Mouse (Mus musculus) testis, adult 2 months (tissue): ENCODE data around the gene Lhx5. TPM values are rescaled to one million over a fixed set of nuclear protein-coding genes. Genes with fewer than 3 reads are reported as not detected.

Experiments
- H3K27ac ChIP-seq: fragments of 200-500 bp; 2 replicates; pipeline ENCODE4 v1.5.1; 2012; ENCODE audit warnings: low read depth, low read length; ENCODE audit not compliant: control insufficient read depth, insufficient read depth
- H3K27me3 ChIP-seq: fragments of 200-500 bp; 2 replicates; pipeline ENCODE4 v1.6.1; 2012; ENCODE audit warnings: mild to moderate bottlenecking, low read length, moderate library complexity; ENCODE audit not compliant: control insufficient read depth, insufficient read depth
- H3K36me3 ChIP-seq: fragments of 200-500 bp; 2 replicates; pipeline ENCODE4 v1.6.1; 2012; ENCODE audit warnings: mild to moderate bottlenecking, low read length; ENCODE audit not compliant: control insufficient read depth, insufficient read depth
- H3K4me1 ChIP-seq: fragments of 200-500 bp; 2 replicates; pipeline ENCODE4 v1.6.1; 2012; ENCODE audit warnings: low read length; ENCODE audit not compliant: control insufficient read depth, insufficient read depth
- H3K4me3 ChIP-seq: fragments of 200-500 bp; 2 replicates; pipeline ENCODE4 v1.5.1; 2012; ENCODE audit warnings: low read depth, mild to moderate bottlenecking, low read length, moderate library complexity, mixed read lengths; ENCODE audit not compliant: control insufficient read depth
- CTCF ChIP-seq: fragments of 200-500 bp; IDR thresholded peaks from 2 replicates; pipeline ENCODE4 v1.5.1; 2012; ENCODE audit warnings: low read depth, mild to moderate bottlenecking, inconsistent platforms, low read length, moderate library complexity; ENCODE audit not compliant: control insufficient read depth, insufficient read depth, insufficient replicate concordance
- POLR2A ChIP-seq: fragments of 200-500 bp; IDR thresholded peaks from 2 replicates; pipeline ENCODE4 v1.6.1; 2012; ENCODE audit warnings: low read depth, mild to moderate bottlenecking, inconsistent platforms, low read length, moderate library complexity; ENCODE audit not compliant: control insufficient read depth
- polyA plus RNA-seq: library from polyadenylated mRNA; depleted of rRNA; stranded (reverse); fragments of >200 nt; gene quantifications from 2 replicates; pipeline ENCODE4 v1.2.3, GENCODE M21; 2012

Gene Lhx5
- polyA plus RNA-seq, 1 experiment: 0.14 TPM

DNA sequence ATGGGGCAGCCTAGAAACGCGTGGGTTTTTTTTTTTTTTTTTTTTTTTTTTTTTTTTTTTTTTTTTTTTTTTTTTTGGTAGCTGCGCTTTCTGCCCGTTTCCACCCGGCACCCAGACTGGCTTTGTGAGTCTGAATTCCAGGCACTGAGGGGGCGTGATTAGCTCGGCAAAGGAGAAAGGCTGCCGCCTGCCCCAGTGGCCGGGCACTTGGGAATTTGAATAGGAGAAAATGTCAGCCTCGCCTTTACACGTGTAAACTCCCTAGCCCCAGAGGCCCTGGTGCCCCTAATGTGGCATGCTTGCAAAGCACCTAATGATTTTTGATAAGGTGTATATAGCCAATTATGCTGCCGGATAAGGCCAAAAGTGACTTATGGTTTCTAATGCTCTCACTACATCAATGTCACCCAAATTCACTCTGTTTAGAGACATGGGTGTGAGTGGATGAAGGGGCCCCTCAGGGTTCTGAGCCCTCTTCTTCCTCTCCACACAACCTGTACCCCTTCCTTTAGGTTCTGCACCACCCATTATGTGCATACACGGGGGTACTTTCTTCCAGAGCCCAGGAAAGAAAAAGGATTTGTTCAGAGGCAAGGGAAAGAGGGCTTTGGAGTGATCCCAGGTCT lies 1.7 kb downstream of the Lhx5 start:
- peaks cover 29% of the 10 kb centered on the region for H3K4me1 ChIP-seq
- TF ChIP-seq CTCF: no peak
- no peaks in the 10 kb centered on the region for H3K36me3 ChIP-seq
- H3K27ac ChIP-seq: no peak overlapping the region
- H3K27me3 ChIP-seq: peaks cover 16% of the 10 kb centered on the region
- H3K4me3 ChIP-seq: no peak overlapping the region

DNA sequence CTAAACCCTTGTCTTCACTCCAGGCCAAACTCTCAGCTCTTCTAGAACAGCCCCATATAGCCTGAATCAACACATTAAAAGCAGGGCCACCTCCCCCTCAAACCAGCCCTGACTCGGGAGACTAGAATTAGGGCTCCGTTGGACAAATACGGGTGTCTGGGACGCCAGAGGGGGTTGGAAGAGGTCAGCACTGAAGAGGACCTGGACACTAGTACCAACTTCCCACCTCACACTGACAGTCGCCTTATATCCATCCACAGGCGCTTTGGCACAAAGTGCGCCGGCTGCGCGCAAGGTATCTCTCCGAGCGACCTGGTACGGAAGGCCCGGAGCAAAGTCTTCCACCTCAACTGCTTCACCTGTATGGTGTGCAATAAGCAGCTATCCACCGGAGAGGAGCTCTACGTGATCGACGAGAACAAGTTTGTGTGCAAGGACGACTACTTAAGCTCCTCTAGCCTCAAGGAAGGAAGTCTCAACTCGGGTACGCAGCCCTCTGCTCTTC lies 2.8 kb downstream of the Lhx5 start:
- TF ChIP-seq POLR2A (no peak), CTCF (no peak)
- Histone ChIP-seq H3K4me1 (peaks cover 29% of the 10 kb centered on the region), H3K36me3 (no peaks in the 10 kb centered on the region), H3K4me3 (no peak overlapping the region), H3K27me3 (peaks cover 17% of the 10 kb centered on the region), H3K27ac (no peak overlapping the region)

DNA sequence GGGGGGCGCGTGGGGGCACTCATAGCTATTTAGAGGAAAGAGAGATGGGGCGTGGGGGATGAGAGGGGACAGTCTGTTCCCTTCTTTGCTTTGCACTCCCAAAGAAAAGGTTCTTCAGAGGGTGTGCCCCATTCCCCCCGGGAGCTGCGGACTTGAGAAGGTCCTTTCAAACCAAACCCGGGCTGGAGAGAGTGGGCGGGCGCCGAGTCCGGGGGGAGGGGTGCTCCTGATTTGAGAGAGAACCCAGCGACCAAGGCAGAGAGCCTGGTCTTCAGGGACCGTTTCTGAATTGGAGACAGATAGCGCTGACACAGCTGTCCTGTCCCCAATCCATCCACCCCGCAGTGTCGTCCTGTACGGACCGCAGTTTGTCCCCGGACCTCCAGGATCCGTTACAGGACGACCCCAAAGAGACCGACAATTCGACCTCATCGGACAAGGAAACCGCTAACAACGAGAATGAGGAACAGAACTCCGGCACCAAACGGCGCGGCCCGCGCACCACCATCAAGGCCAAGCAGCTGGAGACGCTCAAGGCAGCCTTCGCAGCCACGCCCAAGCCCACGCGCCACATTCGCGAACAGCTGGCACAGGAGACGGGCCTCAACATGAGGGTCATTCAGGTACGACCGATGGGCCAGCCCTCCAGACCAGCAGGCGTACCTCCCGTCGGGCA lies 3.6 kb downstream of the Lhx5 start:
- Histone ChIP-seq H3K27me3 (peaks cover 17% of the 10 kb centered on the region), H3K27ac (no peak overlapping the region), H3K4me3 (peak overlapping the region; percentile 17), H3K36me3 (no peaks in the 10 kb centered on the region), H3K4me1 (peaks cover 32% of the 10 kb centered on the region)
- TF ChIP-seq CTCF: no peak
- TF ChIP-seq POLR2A: no peak

DNA sequence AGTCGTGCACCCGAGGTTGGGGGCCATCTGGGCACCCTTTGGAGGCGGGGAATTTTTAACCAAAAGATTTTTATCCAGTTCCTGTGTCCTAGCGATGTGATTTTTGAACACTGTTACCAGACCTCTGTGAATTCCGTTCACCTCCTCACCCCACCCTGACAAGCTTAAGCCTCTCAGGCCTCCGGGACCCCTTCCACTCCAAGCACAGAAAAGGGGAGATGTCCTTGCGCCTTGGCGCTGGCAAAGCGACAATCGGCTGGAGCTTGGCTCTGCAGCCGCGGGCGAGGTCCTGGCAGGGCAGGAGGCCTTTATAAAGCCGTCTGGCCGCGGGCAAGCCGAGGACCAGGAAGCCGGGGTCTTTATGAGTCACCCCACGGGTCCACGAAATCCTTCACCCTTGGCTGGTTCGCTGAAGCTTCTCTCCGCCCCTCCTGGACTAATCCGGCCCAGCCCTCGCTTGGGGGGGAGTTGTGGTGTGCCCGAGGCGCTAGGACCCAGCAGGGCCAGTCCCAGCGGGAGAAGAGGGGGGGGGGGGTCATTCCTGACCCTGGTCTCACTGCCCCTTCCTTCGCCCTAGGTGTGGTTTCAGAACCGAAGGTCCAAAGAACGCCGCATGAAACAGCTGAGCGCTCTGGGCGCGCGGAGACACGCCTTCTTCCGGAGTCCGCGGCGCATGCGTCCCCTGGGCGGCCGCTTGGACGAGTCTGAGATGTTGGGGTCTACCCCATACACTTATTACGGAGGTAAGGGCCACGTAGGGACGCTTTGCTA lies 4.4 kb downstream of the Lhx5 start:
- TF ChIP-seq CTCF (no peak), POLR2A (no peak)
- peak overlapping the region; percentile 7; the same call in 1 of the 2 replicates for H3K4me3 ChIP-seq
- peaks cover 17% of the 10 kb centered on the region for H3K27me3 ChIP-seq
- no peaks in the 10 kb centered on the region for H3K36me3 ChIP-seq
- H3K4me1 ChIP-seq: peaks cover 34% of the 10 kb centered on the region
- H3K27ac ChIP-seq: no peak overlapping the region

DNA sequence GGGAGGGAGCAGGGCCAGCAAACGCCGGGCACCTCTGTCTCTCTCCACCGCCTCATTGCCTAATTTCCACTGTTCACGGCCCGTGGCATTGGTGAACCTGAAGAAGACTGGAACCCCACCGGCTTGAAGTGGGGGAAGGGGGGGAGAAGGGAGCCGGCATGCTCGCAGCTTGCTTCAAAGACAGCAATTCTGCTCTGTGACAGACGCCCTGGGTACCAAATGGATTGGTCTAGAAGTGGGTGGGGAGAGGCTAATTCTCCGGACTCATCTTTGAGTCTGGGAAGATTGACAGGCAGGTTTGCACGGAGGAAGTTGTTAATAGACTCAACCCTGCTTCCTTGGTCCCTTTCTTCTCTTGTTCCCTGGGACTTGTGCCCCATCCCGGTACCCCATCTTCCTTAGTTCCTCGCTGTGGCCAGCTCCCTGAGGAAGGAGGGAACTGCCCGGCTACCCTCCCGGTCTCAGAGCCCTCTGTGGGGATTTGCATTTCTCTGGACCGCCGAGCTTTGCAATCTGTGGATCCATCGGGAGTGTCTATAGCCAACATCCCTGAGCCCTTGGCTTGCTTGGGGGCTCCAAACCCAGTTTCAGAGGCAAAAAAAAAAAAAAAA lies 5.5 kb downstream of the Lhx5 start:
- Histone ChIP-seq H3K4me1 (peaks cover 24% of the 10 kb centered on the region), H3K4me3 (no peak overlapping the region), H3K36me3 (no peaks in the 10 kb centered on the region), H3K27ac (no peak overlapping the region), H3K27me3 (peaks cover 11% of the 10 kb centered on the region)
- TF ChIP-seq POLR2A (no peak), CTCF (no peak)

DNA sequence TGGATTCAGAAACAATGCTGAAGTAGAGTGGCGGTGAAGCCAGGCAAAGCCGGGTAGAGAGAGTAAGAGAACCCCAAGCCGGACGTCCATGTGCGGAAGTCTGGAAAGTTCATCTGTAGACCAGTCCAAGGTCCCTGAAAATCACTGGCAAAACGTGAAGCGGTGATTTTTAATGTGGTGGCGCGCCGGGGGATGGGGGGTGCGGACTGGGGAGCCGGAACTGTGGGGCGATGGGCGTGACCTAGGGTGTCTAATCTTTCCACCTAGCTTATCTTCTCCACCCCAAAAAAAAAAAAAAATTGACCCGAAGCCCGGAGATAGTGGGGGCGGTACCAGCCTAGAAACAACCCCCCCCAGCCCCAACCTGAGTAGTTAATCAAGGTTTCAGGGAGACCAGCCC lies 6.0 kb downstream of the Lhx5 start:
- Histone ChIP-seq H3K4me3 (no peak overlapping the region), H3K27me3 (peaks cover 7% of the 10 kb centered on the region), H3K36me3 (no peaks in the 10 kb centered on the region), H3K4me1 (peaks cover 20% of the 10 kb centered on the region), H3K27ac (no peak overlapping the region)
- TF ChIP-seq CTCF (no peak), POLR2A (no peak)

DNA sequence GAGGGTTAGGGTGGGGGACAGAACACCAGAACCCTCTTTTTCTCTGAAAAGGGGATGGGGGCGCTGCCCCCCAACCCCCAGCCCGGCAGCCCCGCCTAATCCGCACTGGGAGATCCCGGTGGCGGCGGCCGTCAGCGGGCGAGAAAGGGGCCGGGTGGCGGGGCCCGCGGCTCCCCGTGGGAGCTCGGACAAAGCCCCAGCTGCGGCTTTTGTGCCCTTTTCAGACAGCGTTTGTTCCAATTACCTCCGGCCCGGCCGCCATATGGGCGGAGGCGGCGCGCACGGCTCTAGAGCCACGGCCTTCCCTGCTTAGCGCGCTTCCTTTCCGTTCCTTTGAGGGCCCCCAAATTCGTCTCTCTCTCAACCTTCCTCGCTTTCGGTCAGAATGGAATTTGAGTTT lies 6.5 kb downstream of the Lhx5 start:
- no peak overlapping the region for H3K27ac ChIP-seq
- H3K27me3 ChIP-seq: peaks cover 5% of the 10 kb centered on the region
- no peak for TF ChIP-seq CTCF
- TF ChIP-seq POLR2A: no peak
- H3K4me3 ChIP-seq: no peak overlapping the region
- H3K36me3 ChIP-seq: no peaks in the 10 kb centered on the region
- H3K4me1 ChIP-seq: peaks cover 20% of the 10 kb centered on the region
